9 mouse cellular contexts compared by ENCODE assay signal in genomic region chr10:128150941-128151340, GRCm38 (mm10). TPM values are rescaled to one million over a fixed set of nuclear protein-coding genes. Genes with fewer than 3 reads are reported as not detected.
DNase-seq lines count a peak whose midpoint lies in the region; ATAC-seq lines count a peak whose summit lies in the region.
"Had no signal": no experiment of that assay in that cellular context is flagged by ENCODE, and none has a peak within 500 bp of the region (broad histone marks: within the 10 kb centered on the region; RNA-seq: fewer than 3 reads in every experiment).

No protein-coding gene starts in this region.

- peak overlapping the region; percentile 23; the same call in 1 of the 2 replicates for H3K27ac ChIP-seq in heart, embryonic 11.5 days (ENCODE audit: low read depth, low read length)
- H3K27ac ChIP-seq in midbrain, embryonic 13.5 days, result no peak overlapping the region
- H3K27ac ChIP-seq: liver, embryonic 14.5 days had no signal

- no peaks in the 10 kb centered on the region for H3K9me3 ChIP-seq in heart, embryonic 11.5 days (replicated peaks; ENCODE audit: control insufficient read depth, low read length)
- H3K9me3 ChIP-seq in midbrain, embryonic 13.5 days, result no peaks in the 10 kb centered on the region

- peak; percentile 69 for DNase-seq in 3134 (ENCODE audit: extremely low read depth, insufficient read length, low spot score)
- peak; percentile 79 for DNase-seq in adrenal gland, adult 2 months
- peak; percentile 77 to 84 for DNase-seq in kidney, postnatal 36 days
- DNase-seq in layer of hippocampus, adult 18-20 months (ENCODE audit: low spot score in 2 of 2), result no peak

- H3K27me3 ChIP-seq in heart, embryonic 11.5 days (ENCODE audit: control insufficient read depth, insufficient read depth, low read length), result no peaks in the 10 kb centered on the region
- no peaks in the 10 kb centered on the region for H3K27me3 ChIP-seq in midbrain, embryonic 13.5 days

- no peak overlapping the region for H3K9ac ChIP-seq in heart, embryonic 11.5 days (ENCODE audit: low read depth, low read length)
- H3K9ac ChIP-seq in midbrain, embryonic 13.5 days (replicated peaks), result no peak overlapping the region
- H3K9ac ChIP-seq: liver, embryonic 14.5 days had no signal

- WGBS in heart, embryonic 11.5 days (ENCODE audit: insufficient replicate concordance), result 70% methylated on average over 14 of the region's 14 CpGs
- WGBS in midbrain, embryonic 13.5 days, result 90% methylated on average over 14 of the region's 14 CpGs

- H3K36me3 ChIP-seq in heart, embryonic 11.5 days (ENCODE audit: control insufficient read depth, insufficient read depth, low read length), result peaks cover 2% of the 10 kb centered on the region
- H3K36me3 ChIP-seq in midbrain, embryonic 13.5 days, result peaks cover 5% of the 10 kb centered on the region; the same call in 1 of the 2 replicates

- H3K4me1 ChIP-seq in heart, embryonic 11.5 days (ENCODE audit: control insufficient read depth, insufficient read depth, low read length), result peaks cover 13% of the 10 kb centered on the region; the same call in 1 of the 2 replicates
- peaks cover 8% of the 10 kb centered on the region for H3K4me1 ChIP-seq in midbrain, embryonic 13.5 days (replicated peaks)

- H3K4me3 ChIP-seq in heart, embryonic 11.5 days (ENCODE audit: low read depth, low read length), result no peak overlapping the region
- no peak overlapping the region for H3K4me3 ChIP-seq in midbrain, embryonic 13.5 days (replicated peaks)

- no peak overlapping the region; the same call in 1 of the 2 replicates for H3K4me2 ChIP-seq in heart, embryonic 11.5 days
- H3K4me2 ChIP-seq in midbrain, embryonic 13.5 days (replicated peaks), result no peak overlapping the region

- no peak for ATAC-seq in heart, embryonic 11.5 days (replicated peaks; ENCODE audit: insufficient number of reproducible peaks, low FRiP score, low TSS enrichment)
- no peak for ATAC-seq in activated CD4-positive, CD25-positive, alpha-beta regulatory T cell, adult 4 months
- ATAC-seq in erythroblast, adult 5-6 weeks (replicated peaks; ENCODE audit: low FRiP score, poor library complexity, severe bottlenecking), result no peak
- ATAC-seq in midbrain, embryonic 13.5 days, result no peak

RNA-seq across cellular contexts. Expression of gene Rbms2, which starts 29.2 kb away (rescaled TPM):
- total RNA-seq in adrenal gland, adult 2 months (2021), result 100 to 1,000 TPM in 1 of 2 experiments, 10 to 100 TPM in 1; 99.3 to 124 TPM
- 118 and 130 TPM in 2 replicates for polyA plus RNA-seq in adrenal gland, adult 2 months (2012; rRNA removed)
- polyA plus RNA-seq in heart, embryonic 11.5 days (2014; fragmentation: Nextera tagmentation; extraction: Ambion mirVana), result 36.1 and 38.5 TPM in 2 replicates
- polyA plus RNA-seq in activated CD4-positive, CD25-positive, alpha-beta regulatory T cell, adult 4 months (2017; shearing (Covaris generic)), result 10 to 100 TPM; 20.9 to 25.0 TPM
- total RNA-seq in layer of hippocampus, adult 18-20 months (2021), result 10 to 100 TPM; 12.9 to 15.3 TPM
- total RNA-seq in erythroblast, adult 5-6 weeks (2015; ENCODE audit: low replicate concordance), result 1.9 and 5.0 TPM in 2 replicates
- 0.51 and 6.8 TPM in 2 replicates for total RNA-seq in erythroblast, adult 5-6 weeks (2017; ENCODE audit: low replicate concordance)
- 9.8 and 10.9 TPM in 2 replicates for polyA plus RNA-seq in midbrain, embryonic 13.5 days (2015; fragmentation: Nextera tagmentation; extraction: Ambion mirVana)

RNA-seq across cellular contexts. Expression of gene Gls2, which starts 43.3 kb away (rescaled TPM):
- total RNA-seq in adrenal gland, adult 2 months (2021), result 1 to 10 TPM; 2.5 to 3.7 TPM
- polyA plus RNA-seq in adrenal gland, adult 2 months (2012; rRNA removed), result 3.8 and 7.5 TPM in 2 replicates
- polyA plus RNA-seq in heart, embryonic 11.5 days (2014; fragmentation: Nextera tagmentation; extraction: Ambion mirVana), result 0.89 and 1.3 TPM in 2 replicates
- under 1 TPM in 1 of 2 experiments, not detected in 1; 0.26 TPM for polyA plus RNA-seq in activated CD4-positive, CD25-positive, alpha-beta regulatory T cell, adult 4 months (2017; shearing (Covaris generic))
- total RNA-seq in layer of hippocampus, adult 18-20 months (2021), result 10 to 100 TPM; 19.6 to 19.7 TPM
- 3.8 TPM in 2 replicates for total RNA-seq in erythroblast, adult 5-6 weeks (2015; ENCODE audit: low replicate concordance)
- total RNA-seq in erythroblast, adult 5-6 weeks (2017; ENCODE audit: low replicate concordance), result 0.60 and 0.84 TPM in 2 replicates
- polyA plus RNA-seq in midbrain, embryonic 13.5 days (2015; fragmentation: Nextera tagmentation; extraction: Ambion mirVana), result 1.1 and 1.4 TPM in 2 replicates

RNA-seq across cellular contexts. Expression of gene Baz2a, which starts 59.6 kb away (rescaled TPM):
- total RNA-seq in adrenal gland, adult 2 months (2021), result 10 to 100 TPM; 40.8 to 49.6 TPM
- polyA plus RNA-seq in adrenal gland, adult 2 months (2012; rRNA removed), result 24.5 and 31.6 TPM in 2 replicates
- polyA plus RNA-seq in heart, embryonic 11.5 days (2014; fragmentation: Nextera tagmentation; extraction: Ambion mirVana), result 10.9 and 21.7 TPM in 2 replicates
- 10 to 100 TPM; 44.1 to 53.3 TPM for polyA plus RNA-seq in activated CD4-positive, CD25-positive, alpha-beta regulatory T cell, adult 4 months (2017; shearing (Covaris generic))
- total RNA-seq in layer of hippocampus, adult 18-20 months (2021), result 10 to 100 TPM; 39.6 to 41.9 TPM
- total RNA-seq in erythroblast, adult 5-6 weeks (2015; ENCODE audit: low replicate concordance), result 80.3 and 86.5 TPM in 2 replicates
- total RNA-seq in erythroblast, adult 5-6 weeks (2017; ENCODE audit: low replicate concordance), result 71.0 and 73.5 TPM in 2 replicates
- polyA plus RNA-seq in midbrain, embryonic 13.5 days (2015; fragmentation: Nextera tagmentation; extraction: Ambion mirVana), result 13.8 and 13.9 TPM in 2 replicates

Comparison
In these comparisons a context has a peak if more than half of its experiments do, and no peak if none do; other contexts are left out.
1. DNase-seq: peak in 3134 (single experiment), adrenal gland, adult 2 months (single experiment) and kidney, postnatal 36 days (2 of 2); none in layer of hippocampus, adult 18-20 months (0 of 2).